Mouse (Mus musculus) testis, adult 2 months (tissue): ENCODE measurements around the gene Sectm1b.

Experiments
- CTCF ChIP-seq: fragments of 200-500 bp; IDR thresholded peaks from 2 replicates; pipeline ENCODE4 v1.5.1; 2012; ENCODE audit warnings: low read depth, mild to moderate bottlenecking, inconsistent platforms, low read length, moderate library complexity; ENCODE audit not compliant: control insufficient read depth, insufficient read depth, insufficient replicate concordance
- POLR2A ChIP-seq: fragments of 200-500 bp; IDR thresholded peaks from 2 replicates; pipeline ENCODE4 v1.6.1; 2012; ENCODE audit warnings: low read depth, mild to moderate bottlenecking, inconsistent platforms, low read length, moderate library complexity; ENCODE audit not compliant: control insufficient read depth

DNA sequence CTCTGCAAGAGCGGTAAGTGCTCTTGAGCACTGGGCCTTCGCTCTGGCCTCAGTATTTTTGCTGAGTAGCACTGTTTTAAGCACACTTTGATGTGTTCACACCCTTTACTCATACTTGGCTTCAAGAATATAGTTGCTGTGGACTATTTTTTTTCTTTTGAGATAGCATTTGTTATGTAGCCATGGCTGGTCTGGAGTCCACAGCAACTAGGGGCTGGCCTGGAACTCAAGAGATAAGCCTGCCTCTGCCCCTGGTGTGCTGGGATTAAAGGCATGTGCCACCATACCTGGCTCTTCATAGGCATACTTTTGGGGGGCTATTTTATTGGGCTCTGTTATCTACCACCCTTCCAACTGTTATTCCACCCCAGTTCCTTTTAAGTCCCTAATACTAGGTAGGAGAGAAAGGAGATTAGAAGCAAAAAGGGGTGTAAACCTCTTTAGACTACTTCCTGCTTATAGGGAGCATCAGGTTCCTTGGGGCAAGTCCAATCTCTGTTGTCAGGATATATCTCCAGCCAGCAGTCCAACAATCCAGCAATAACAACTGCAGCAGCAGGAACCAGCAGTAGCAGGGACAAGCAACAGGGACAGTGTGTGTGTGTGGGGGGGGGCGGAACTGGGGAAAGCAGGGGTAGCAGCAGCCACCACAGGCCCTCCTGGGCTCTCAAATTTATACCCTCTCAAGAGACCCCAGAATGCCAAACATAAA lies 53.2 kb downstream of the Sectm1b start:
- TF ChIP-seq CTCF (no peak), POLR2A (no peak)
